Mouse (Mus musculus): ENCODE measurements around the gene Ncoa7.
"Not testable (repeated sequence)": the region's sequence is repeated elsewhere in the genome, so short reads cannot be mapped to it uniquely, and the experiment has no call there.

Gene Ncoa7

DNA sequence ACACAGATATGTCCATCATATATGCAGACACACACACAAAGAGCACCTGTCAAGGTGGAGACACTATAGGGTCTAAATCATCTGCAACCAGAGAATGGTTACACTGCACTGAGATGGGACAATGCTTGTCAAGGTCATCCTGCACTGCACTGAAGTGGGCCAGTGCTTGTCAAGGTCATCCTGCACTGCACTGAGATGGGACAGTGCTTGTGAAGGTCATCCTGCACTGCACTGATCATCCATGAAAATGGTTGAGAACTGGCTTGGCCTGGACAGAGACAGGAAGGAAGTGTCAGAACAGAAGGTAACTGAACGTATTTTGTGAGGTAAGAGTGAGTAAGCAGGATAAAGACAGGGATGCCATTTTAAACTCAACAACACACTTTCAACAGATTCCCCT lies 83.2 kb downstream of the Ncoa7 start:
- in situ Hi-C loops (cut with MboI; ENCODE audit: low pct_unique_long_range_greater_than_20kb in 1 of 2, low sequenced_read_pairs in 2 of 2, unreplicated experiment in 1 of 2), result loop anchor here in 1 of 2 experiments (10.0 kb wide), 1 partner anchor 105 kb away; no protein-coding TSS in a partner anchor

DNA sequence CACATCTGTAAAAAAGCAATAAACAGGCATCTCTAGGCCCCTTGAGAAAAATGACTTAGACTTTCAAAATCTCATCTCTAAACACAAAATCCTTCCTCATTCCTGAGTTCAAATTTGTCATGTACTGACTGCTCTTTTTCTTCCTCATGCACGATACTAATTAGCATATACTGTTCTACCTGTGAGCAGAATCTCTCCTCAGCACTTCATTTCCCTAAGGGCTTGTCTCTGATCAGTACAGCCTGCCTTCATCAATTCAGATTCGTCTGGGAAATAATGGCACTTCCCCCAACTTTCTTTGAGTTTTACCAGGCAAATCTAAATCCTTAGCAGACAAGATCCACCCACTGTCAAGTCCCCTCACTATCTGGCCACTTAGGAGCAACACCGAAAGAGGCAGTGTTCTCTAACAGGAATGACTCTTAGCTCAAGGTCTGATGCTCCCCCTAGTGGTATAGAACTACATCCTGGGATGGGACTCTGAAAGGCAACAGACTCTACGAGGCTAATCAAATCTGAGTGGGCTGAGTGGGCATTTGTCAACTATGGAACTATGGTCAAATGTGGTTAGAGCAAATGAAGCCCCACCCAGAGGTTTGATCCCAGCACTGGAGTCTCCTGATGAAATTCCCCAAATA lies 84.3 kb downstream of the Ncoa7 start:
- in situ Hi-C loops (cut with MboI; ENCODE audit: low pct_unique_long_range_greater_than_20kb in 1 of 2, low sequenced_read_pairs in 2 of 2, unreplicated experiment in 1 of 2), result loop anchor here in 1 of 2 experiments (10.0 kb wide), 1 partner anchor 104 kb away; no protein-coding TSS in a partner anchor

- in situ Hi-C loops (cut with MboI; ENCODE audit: low pct_unique_long_range_greater_than_20kb in 1 of 2, low sequenced_read_pairs in 2 of 2, unreplicated experiment in 1 of 2), result loop anchor here in 1 of 2 experiments (10.0 kb wide), 1 partner anchor 101 kb away; no protein-coding TSS in a partner anchor
Measured at GRCm38 (mm10) chr10:30716171-30716570, 87.0 kb downstream of the Ncoa7 start.

GRCm38 (mm10) chr10:30712540-30712939 lies 90.6 kb downstream of the Ncoa7 start:
- in situ Hi-C loops (cut with MboI; ENCODE audit: low pct_unique_long_range_greater_than_20kb in 1 of 2, low sequenced_read_pairs in 2 of 2, unreplicated experiment in 1 of 2), result loop anchor here in 1 of 2 experiments (10.0 kb wide), 1 partner anchor 98 kb away; no protein-coding TSS in a partner anchor

DNA sequence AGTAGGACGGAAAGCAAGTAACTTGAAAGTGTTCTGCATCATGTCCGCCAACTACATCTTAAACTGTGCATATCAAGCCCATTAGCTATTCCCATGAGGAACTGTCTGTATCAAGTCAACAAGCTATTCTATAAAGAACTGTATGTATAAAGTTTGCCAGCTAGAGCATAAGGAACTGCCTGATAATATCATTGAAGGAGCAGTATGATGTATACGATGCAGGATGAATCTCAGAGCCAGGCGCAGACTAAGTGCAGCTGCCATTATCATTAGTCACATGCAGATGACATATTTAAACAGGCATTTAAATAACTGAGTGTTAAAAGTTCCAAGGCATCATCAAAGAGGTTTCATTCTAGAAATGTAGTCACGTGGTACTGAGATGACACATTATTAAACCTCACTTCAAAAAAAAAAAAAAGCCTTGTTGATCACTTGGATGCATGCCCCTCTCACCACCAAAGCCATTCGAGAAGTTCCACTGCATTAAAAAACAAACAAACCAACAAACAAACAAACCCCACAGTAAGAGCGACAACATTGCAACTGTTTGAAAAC lies 93.2 kb downstream of the Ncoa7 start:
- in situ Hi-C loops (cut with MboI; ENCODE audit: low pct_unique_long_range_greater_than_20kb in 1 of 2, low sequenced_read_pairs in 2 of 2, unreplicated experiment in 1 of 2), result loop anchor here in 1 of 2 experiments (10.0 kb wide), 1 partner anchor 95 kb away; no protein-coding TSS in a partner anchor

DNA sequence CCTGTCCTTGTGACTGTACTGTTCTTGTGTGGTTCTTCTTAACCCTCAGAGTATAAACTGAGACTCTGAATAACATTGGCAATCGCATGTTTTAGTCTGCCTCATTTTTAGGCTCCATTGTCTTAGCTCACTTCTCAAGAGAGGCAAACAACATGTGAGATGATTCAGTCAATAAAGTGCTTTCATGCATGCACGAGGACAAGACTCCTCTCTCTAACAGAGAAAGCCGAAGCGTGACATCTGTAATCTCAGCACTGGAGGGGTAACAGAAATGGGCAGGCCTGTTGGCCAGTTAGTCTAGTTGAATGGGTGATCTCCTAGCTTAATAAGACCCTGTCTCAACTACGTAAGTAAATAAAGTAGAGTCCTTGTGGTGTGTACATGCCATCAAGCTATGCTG lies 95.1 kb downstream of the Ncoa7 start:
- in situ Hi-C loops (cut with MboI; ENCODE audit: low pct_unique_long_range_greater_than_20kb in 1 of 2, low sequenced_read_pairs in 2 of 2, unreplicated experiment in 1 of 2), result no loop called here

DNA sequence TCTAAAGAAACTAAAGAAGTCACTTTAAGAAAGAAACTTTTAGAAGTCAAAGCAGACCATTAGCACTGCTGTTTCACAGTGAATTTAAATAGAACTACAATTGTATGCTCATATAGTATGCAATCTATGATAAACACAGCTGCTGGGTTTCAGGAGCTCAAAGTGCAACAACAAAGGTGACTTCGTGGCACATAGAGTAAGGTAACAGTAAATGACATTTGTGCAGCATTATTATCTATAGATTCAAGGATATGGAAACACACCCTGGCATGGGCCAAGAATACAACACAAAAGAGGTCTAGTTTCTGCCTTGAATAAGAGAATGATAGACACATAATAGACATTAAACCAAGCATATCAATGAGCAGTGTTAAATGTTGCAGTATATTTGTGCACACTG lies 100.5 kb downstream of the Ncoa7 start:
- in situ Hi-C loops (cut with MboI; ENCODE audit: low pct_unique_long_range_greater_than_20kb in 1 of 2, low sequenced_read_pairs in 2 of 2, unreplicated experiment in 1 of 2), result no loop called here

- in situ Hi-C loops (cut with MboI; ENCODE audit: low pct_unique_long_range_greater_than_20kb in 1 of 2, low sequenced_read_pairs in 2 of 2, unreplicated experiment in 1 of 2), result no loop called here
Measured at GRCm38 (mm10) chr10:30686862-30687261, 116.3 kb downstream of the Ncoa7 start.

DNA sequence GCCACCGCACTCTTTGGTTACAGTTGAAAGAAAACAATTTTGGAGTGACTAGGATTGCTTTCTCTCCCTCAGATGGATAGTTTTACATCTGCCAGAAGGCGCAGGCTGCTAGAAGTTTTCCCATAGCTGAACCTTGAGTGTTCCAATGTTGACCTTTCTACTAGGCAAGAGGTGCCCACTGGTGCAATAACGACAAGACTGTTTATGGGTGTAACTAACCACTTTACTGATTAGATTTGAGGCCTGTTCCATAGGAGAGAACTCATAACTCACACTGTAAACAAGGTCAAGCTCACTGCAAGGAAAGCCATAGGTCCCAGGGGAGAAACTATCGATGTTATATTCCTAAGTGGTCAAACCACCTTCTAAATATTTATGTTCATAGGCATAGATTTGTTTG lies 119.7 kb downstream of the Ncoa7 start:
- in situ Hi-C loops (cut with MboI; ENCODE audit: low pct_unique_long_range_greater_than_20kb in 1 of 2, low sequenced_read_pairs in 2 of 2, unreplicated experiment in 1 of 2), result no loop called here

- in situ Hi-C loops (cut with MboI; ENCODE audit: low pct_unique_long_range_greater_than_20kb in 1 of 2, low sequenced_read_pairs in 2 of 2, unreplicated experiment in 1 of 2), result no loop called here
Measured at GRCm38 (mm10) chr10:30679756-30680155, 123.4 kb downstream of the Ncoa7 start.

DNA sequence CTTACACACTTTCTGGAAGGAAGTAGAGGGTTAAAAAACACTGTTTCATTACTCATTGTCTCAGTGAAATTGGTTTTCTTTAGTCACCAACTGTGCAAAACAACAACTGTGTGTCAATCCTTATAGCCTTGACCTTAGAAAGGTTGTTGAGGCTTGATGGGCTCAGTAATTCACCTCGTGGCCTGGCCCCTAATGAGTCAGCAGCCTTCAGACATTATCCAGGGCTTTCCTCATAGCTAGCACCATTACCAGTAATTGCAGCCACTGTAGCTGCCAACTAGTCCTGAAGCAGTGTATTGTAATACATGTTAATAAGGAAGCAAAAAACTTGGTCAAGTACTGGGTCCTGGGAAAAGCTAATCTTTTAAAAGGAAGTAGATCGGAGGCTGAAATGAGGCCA lies 125.1 kb downstream of the Ncoa7 start:
- in situ Hi-C loops (cut with MboI; ENCODE audit: low pct_unique_long_range_greater_than_20kb in 1 of 2, low sequenced_read_pairs in 2 of 2, unreplicated experiment in 1 of 2), result no loop called here

DNA sequence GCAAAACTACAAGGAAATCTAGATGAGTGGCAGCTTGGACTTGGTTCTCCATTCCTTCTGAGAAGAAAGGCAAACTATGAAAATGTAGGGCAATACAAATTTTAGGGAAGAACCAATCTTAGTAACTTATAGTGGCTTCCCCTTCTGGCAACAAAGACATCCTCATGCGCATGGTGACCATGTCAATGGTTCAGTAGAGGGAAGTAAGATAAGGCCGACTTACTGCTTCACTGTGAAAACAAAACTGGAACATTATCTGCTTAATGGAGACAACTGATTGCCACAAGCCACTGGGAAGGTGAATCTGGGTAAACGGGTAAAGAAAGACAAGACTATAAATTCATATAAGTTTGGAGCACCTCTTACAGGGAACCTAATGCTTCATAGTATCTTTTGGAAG lies 128.3 kb downstream of the Ncoa7 start:
- in situ Hi-C loops (cut with MboI; ENCODE audit: low pct_unique_long_range_greater_than_20kb in 1 of 2, low sequenced_read_pairs in 2 of 2, unreplicated experiment in 1 of 2), result no loop called here

GRCm38 (mm10) chr10:30666580-30666979 lies 136.5 kb downstream of the Ncoa7 start:
- in situ Hi-C loops (cut with MboI; ENCODE audit: low pct_unique_long_range_greater_than_20kb in 1 of 2, low sequenced_read_pairs in 2 of 2, unreplicated experiment in 1 of 2), result no loop called here

DNA sequence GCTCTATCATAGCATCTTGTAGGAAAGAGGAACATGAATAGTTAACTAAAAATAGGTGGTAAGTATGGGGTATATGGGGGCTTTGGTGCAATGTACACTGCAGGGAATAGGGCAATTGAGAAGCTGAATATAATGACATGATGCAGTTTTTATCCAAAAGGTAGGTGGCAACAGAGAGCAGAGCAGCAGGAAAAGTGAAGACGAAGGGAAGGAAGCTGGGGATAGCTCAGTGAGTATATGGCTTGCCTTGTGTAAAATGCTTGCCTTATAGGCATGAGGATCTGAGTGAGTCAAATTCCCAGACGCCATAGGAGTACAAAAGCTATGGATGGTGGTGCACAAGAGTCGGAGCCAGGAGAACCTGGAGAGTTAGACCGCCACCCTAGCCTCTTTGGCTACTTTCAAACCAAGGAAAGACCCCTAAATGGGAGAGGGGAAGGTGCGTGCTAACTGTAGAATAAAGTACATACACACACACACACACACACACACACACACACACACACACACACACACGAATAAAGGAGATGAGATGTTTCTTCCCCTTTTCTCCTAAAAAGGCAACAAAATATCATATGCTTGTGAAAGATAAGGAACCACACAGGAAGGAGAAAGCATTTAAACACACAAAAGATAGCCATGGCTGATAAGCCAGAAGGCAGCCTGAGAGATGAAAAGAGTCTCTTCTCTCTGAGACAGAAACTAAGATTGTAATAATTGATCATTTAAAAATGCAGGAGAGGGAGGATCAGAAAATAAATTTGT lies 142.4 kb downstream of the Ncoa7 start:
- in situ Hi-C loops (cut with MboI; ENCODE audit: low pct_unique_long_range_greater_than_20kb in 1 of 2, low sequenced_read_pairs in 2 of 2, unreplicated experiment in 1 of 2), result no loop called here

DNA sequence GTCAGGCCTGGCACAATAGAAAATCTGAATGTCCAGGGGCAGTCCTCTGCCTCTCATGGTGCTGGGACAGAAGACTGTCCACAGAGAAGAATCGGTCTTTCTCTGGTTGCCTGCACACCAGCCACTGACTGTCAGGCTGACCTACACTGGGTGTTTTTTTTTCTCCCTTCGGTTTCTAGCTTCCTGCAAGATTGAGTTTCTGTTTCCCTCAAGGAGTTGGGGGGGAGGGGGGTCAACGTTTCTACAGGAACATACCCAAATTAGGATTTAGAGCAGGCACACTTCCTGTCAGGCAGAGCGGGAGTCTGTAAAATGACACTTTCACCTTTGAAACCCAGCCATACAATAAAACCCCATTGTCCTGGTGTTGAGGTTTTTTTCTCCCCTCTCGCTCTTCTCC lies 147.5 kb downstream of the Ncoa7 start:
- in situ Hi-C loops (cut with MboI; ENCODE audit: low pct_unique_long_range_greater_than_20kb in 1 of 2, low sequenced_read_pairs in 2 of 2, unreplicated experiment in 1 of 2), result no loop called here

DNA sequence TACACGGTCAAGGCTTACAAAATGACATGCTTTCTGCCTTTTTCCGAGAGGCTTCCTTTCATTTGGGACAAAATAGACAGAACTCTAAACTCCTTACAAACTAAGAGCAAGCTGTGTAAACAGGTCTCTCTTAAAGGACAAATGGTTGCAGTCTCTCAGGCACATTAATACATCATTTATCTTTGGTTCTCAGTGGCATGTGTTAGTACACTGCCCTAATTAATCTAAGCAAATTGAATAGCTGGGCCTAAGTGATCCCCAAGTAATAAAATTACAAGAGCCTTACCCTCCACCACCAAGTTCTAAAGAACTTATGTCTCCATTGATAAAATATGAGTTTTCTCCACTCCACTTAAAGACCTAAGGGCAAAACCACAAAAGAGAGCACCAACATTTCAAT lies 155.4 kb downstream of the Ncoa7 start:
- in situ Hi-C loops (cut with MboI; ENCODE audit: low pct_unique_long_range_greater_than_20kb in 1 of 2, low sequenced_read_pairs in 2 of 2, unreplicated experiment in 1 of 2), result no loop called here

DNA sequence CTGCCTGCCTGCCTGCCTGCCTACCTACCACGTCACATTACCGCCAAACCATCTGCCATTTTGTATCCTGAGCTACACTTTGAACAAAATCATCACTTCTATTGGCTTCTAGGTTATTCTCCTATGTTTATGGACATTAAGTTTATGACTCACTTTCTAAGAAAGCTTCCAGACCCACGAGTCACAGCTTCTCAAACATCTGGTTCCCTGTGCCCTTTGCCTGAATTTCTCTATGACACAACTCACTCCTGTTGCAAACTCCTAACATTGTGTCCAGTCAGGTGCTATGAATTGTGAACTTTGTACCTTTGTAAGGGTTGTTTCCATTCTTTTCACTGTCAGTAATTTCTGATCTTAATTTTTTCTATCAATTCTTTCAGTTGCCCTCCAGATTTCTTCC lies 164.9 kb downstream of the Ncoa7 start:
- in situ Hi-C loops (cut with MboI; ENCODE audit: low pct_unique_long_range_greater_than_20kb in 1 of 2, low sequenced_read_pairs in 2 of 2, unreplicated experiment in 1 of 2), result no loop called here

GRCm38 (mm10) chr10:30636474-30637154 lies 166.5 kb downstream of the Ncoa7 start:
- in situ Hi-C loops (cut with MboI; ENCODE audit: low pct_unique_long_range_greater_than_20kb in 1 of 2, low sequenced_read_pairs in 2 of 2, unreplicated experiment in 1 of 2), result not testable (repeated sequence)

DNA sequence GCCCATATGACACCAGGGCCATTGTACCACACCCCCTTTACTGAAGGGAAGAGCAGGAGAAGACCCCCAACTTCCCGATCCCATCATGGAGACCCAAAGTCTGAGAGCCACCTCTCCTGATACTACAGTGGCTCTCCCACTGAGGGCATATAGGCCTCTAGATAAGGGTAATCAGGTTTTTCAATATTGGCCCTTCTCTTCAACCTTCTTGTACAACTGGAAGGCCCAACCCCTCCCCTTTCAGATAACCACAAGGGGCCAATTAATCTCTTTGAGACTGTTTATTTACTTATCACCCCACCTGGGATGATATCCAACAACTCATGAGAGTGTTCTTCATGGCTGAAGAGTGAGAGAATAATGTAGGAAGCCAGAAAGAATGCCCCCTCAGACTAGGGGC lies 170.4 kb downstream of the Ncoa7 start:
- in situ Hi-C loops (cut with MboI; ENCODE audit: low pct_unique_long_range_greater_than_20kb in 1 of 2, low sequenced_read_pairs in 2 of 2, unreplicated experiment in 1 of 2), result no loop called here

All from mouse embryonic stem cell (cell line).